In genomic region chr11:106954116-106954515, GRCm38 (mm10) we compare ENCODE assay signal across 29 mouse cellular contexts. TPM values are rescaled to one million over a fixed set of nuclear protein-coding genes. Genes with fewer than 3 reads are reported as not detected.
DNase-seq lines count a peak whose midpoint lies in the region; TF ChIP-seq lines count a peak whose summit lies in the region.
"Had no signal": no experiment of that assay in that cellular context is flagged by ENCODE, and none has a peak within 500 bp of the region (broad histone marks: within the 10 kb centered on the region; RNA-seq: fewer than 3 reads in every experiment).

No protein-coding gene starts in this region.

- intact Hi-C loops in gastrocnemius, adult 2 months (cut with DNase I) = no loop called here
- intact Hi-C loops in heart, postnatal 10 days (cut with DNase I) = no loop called here
- intact Hi-C loops in heart, postnatal 25 days (cut with DNase I) = no loop called here

- H3K36me3 ChIP-seq in myocyte (ENCODE audit: control insufficient read depth, insufficient read depth) = no peaks in the 10 kb centered on the region
- H3K36me3 ChIP-seq: forebrain, embryonic 10.5 days; G1E; heart, embryonic 15.5 days; hindbrain, embryonic 12.5 days; limb, embryonic 10.5 days; liver, embryonic 15.5 days; lung, embryonic 15.5 days; midbrain, embryonic 10.5 days; neural tube, embryonic 15.5 days; stomach, embryonic 15.5 days had no signal

- H3K27ac ChIP-seq in gastrocnemius, adult 2 months = peak overlapping the region; percentile 72
- H3K27ac ChIP-seq: forebrain, embryonic 10.5 days; heart, embryonic 15.5 days; hindbrain, embryonic 12.5 days; layer of hippocampus, adult 2 months; limb, embryonic 10.5 days; liver, embryonic 15.5 days; lung, embryonic 15.5 days; macrophage; midbrain, embryonic 10.5 days; neural tube, embryonic 15.5 days; stomach, embryonic 15.5 days had no signal

- no peaks in the 10 kb centered on the region for H3K27me3 ChIP-seq in myocyte (ENCODE audit: control insufficient read depth, insufficient read depth, insufficient read length)
- H3K27me3 ChIP-seq: CH12.LX; heart, embryonic 15.5 days; hindbrain, embryonic 12.5 days; liver, embryonic 15.5 days; lung, embryonic 15.5 days; neural tube, embryonic 15.5 days; stomach, embryonic 15.5 days had no signal

- TF ChIP-seq CTCF in gastrocnemius, adult 2 months (IDR thresholded peaks at IDR 0.05) = no peak

- H3K79me2 ChIP-seq in myocyte (ENCODE audit: control insufficient read depth, insufficient read depth) = no peaks in the 10 kb centered on the region

- DNase-seq in gastrocnemius, adult 2 months = peak; percentile 33
- DNase-seq in gastrocnemius, postnatal 4 days (ENCODE audit: low spot score in 2 of 2) = no peak
- peak; percentile 29 to 49 for DNase-seq in heart, postnatal 10 days
- no peak for DNase-seq in heart, postnatal 25 days (ENCODE audit: low spot score)
- DNase-seq in 3T3-L1 (ENCODE audit: low read depth, low spot score) = peak; percentile 86
- DNase-seq in cerebellum, postnatal 4 days (ENCODE audit: low spot score in 2 of 2) = no peak
- DNase-seq: adrenal gland, postnatal 10 days; cerebellum, adult 8-10 months; cerebellum, postnatal 36 days; forebrain, postnatal 0 days; gastrocnemius, postnatal 36 days; liver; right cerebral cortex, adult 18-20 months; right cerebral cortex, postnatal 4 days; thymus, postnatal 4 days had no signal

- peak overlapping the region; percentile 41 for H3K4me3 ChIP-seq in gastrocnemius, adult 2 months
- peak overlapping the region; percentile 17 for H3K4me3 ChIP-seq in myocyte
- H3K4me3 ChIP-seq: forebrain, embryonic 10.5 days; heart, embryonic 15.5 days; hindbrain, embryonic 12.5 days; layer of hippocampus, adult 2 months; limb, embryonic 10.5 days; liver, embryonic 15.5 days; lung, embryonic 15.5 days; midbrain, embryonic 10.5 days; neural tube, embryonic 15.5 days; stomach, embryonic 15.5 days had no signal

- no peak for TF ChIP-seq POLR2A in myocyte (IDR thresholded peaks at IDR 0.05; ENCODE audit: insufficient read length, low read depth)

- peak overlapping the region; percentile 68 for H3K4me2 ChIP-seq in myocyte (ENCODE audit: low read depth)
- H3K4me2 ChIP-seq: heart, embryonic 15.5 days; hindbrain, embryonic 12.5 days; liver, embryonic 15.5 days; lung, embryonic 15.5 days; neural tube, embryonic 15.5 days; stomach, embryonic 15.5 days had no signal

- no peak overlapping the region for H3ac ChIP-seq in myocyte (ENCODE audit: control insufficient read depth, insufficient read length)

TF ChIP-seq in myocyte, 11 proteins besides CTCF, POLR2A, EP300 and RAD21:
- TF ChIP-seq USF1 (IDR thresholded peaks at IDR 0.05; ENCODE audit: low read depth) (peak; percentile 84), MAX (IDR thresholded peaks at IDR 0.05; ENCODE audit: low read depth) (no peak)

RNA-seq across cellular contexts. Expression of gene Smurf2, which starts 33.6 kb away (rescaled TPM):
- 10 to 100 TPM; 26.5 to 32.2 TPM for total RNA-seq in gastrocnemius, adult 2 months (2021)
- 10 to 100 TPM; 32.6 to 36.9 TPM for total RNA-seq in gastrocnemius, postnatal 4 days (2021)
- 10 to 100 TPM; 38.8 to 46.9 TPM for total RNA-seq in heart, postnatal 10 days (2021)
- total RNA-seq in heart, postnatal 25 days (2021) = 10 to 100 TPM; 35.4 to 41.0 TPM
- 11.5 TPM for polyA plus RNA-seq in myocyte (2012; fragmentation: generic; extraction: Trizol)

RNA-seq across cellular contexts. Expression of gene Kpna2, which starts 45.2 kb away (rescaled TPM):
- total RNA-seq in gastrocnemius, adult 2 months (2021) = 10 to 100 TPM; 13.2 to 16.2 TPM
- 10 to 100 TPM; 42.4 to 47.1 TPM for total RNA-seq in gastrocnemius, postnatal 4 days (2021)
- total RNA-seq in heart, postnatal 10 days (2021) = 100 to 1,000 TPM; 104 to 112 TPM
- total RNA-seq in heart, postnatal 25 days (2021) = 10 to 100 TPM; 69.0 to 75.5 TPM
- 32.8 TPM for polyA plus RNA-seq in myocyte (2012; fragmentation: generic; extraction: Trizol)

Comparison
In these comparisons a context has a peak if more than half of its experiments do, and no peak if none do; other contexts are left out.
1. DNase-seq: peak in gastrocnemius, adult 2 months (single experiment), heart, postnatal 10 days (2 of 2) and 3T3-L1 (single experiment); none in gastrocnemius, postnatal 4 days (0 of 2), heart, postnatal 25 days (single experiment) and cerebellum, postnatal 4 days (0 of 2).